Mouse (Mus musculus) heart, postnatal 0 days (tissue): ENCODE measurements around the gene Shisa3. TPM values are rescaled to one million over a fixed set of nuclear protein-coding genes. Genes with fewer than 3 reads are reported as not detected.

Experiments used
- ATAC-seq: fragments of 200-750 bp; cut with Nextera tagmentation; 2 replicates; pipeline ENCODE4 v1.8.0; 2017; ENCODE audit warnings: low read depth, moderate number of reproducible peaks, moderate library complexity; ENCODE audit not compliant: insufficient read depth
- DNase-seq: peaks from one replicate; pipeline ENCODE4 v3.0.0-alpha.2; 2016; ENCODE audit warnings: low spot score
- H3K27ac ChIP-seq: fragments of 300-500 bp; sonication (generic); 2 replicates; pipeline ENCODE4 v1.5.1; 2014; ENCODE audit warnings: low read depth, mild to moderate bottlenecking
- H3K27me3 ChIP-seq: fragments of 300-500 bp; sonication (generic); 2 replicates; pipeline ENCODE4 v1.6.1; 2014; ENCODE audit warnings: low read length, mixed read lengths; ENCODE audit not compliant: control insufficient read depth, insufficient read depth
- H3K36me3 ChIP-seq: fragments of 300-500 bp; sonication (generic); replicated peaks from 2 replicates; pipeline ENCODE4 v1.6.1; 2014; ENCODE audit warnings: low read length, mixed read lengths; ENCODE audit not compliant: control insufficient read depth, insufficient read depth
- H3K4me1 ChIP-seq: fragments of 300-500 bp; sonication (generic); 2 replicates; pipeline ENCODE4 v1.6.1; 2014; ENCODE audit warnings: antibody characterized with exemption; ENCODE audit not compliant: control insufficient read depth, insufficient read depth
- H3K4me2 ChIP-seq: fragments of 300-500 bp; sonication (generic); 2 replicates; pipeline ENCODE4 v1.6.1; 2014; ENCODE audit warnings: low read depth, mild to moderate bottlenecking, low read length, moderate library complexity
- H3K4me3 ChIP-seq: fragments of 300-500 bp; sonication (generic); 2 replicates; pipeline ENCODE4 v1.5.1; 2014; ENCODE audit warnings: low read depth, low read length
- H3K9ac ChIP-seq: fragments of 300-500 bp; sonication (generic); replicated peaks from 2 replicates; pipeline ENCODE4 v1.6.1; 2014; ENCODE audit warnings: low read depth, low read length, mixed read lengths
- H3K9me3 ChIP-seq: fragments of 300-500 bp; sonication (generic); replicated peaks from 2 replicates; pipeline ENCODE4 v1.6.1; 2016; ENCODE audit warnings: low read length; ENCODE audit not compliant: control insufficient read depth
- CTCF ChIP-seq: IDR thresholded peaks from 2 replicates; pipeline ENCODE4 v1.5.1; 2016; ENCODE audit warnings: antibody characterized with exemption, control low read depth, low read depth
- EP300 ChIP-seq: IDR thresholded peaks from 2 replicates; pipeline ENCODE4 v1.6.1; 2016; ENCODE audit warnings: antibody characterized with exemption, low read depth
- WGBS: fragments of 180-500 bp; shearing (Covaris S2); extraction: QIAGEN DNeasy Blood & Tissue Kit; methylation state at CpG from one replicate; pipeline ENCODE4 v1.1.7; 2014; 5-methylcytosine and 5-hydroxymethylcytosine counted together
- polyA plus RNA-seq: library from polyadenylated mRNA; unstranded; fragments of >200 nt; fragmentation: Nextera tagmentation; extraction: Ambion mirVana; gene quantifications from 2 replicates; pipeline ENCODE4 v1.2.1, GENCODE M21; 2015
- total RNA-seq: library from RNA; depleted of rRNA; stranded (reverse); fragments of >200 nt; gene quantifications from 2 replicates; pipeline ENCODE4 v1.2.3, GENCODE M21; 2014; ENCODE audit warnings: low replicate concordance

Gene Shisa3
- total and polyA plus RNA-seq, 2 experiments from 2014 or later = 0.67 to 4.3 TPM

DNA sequence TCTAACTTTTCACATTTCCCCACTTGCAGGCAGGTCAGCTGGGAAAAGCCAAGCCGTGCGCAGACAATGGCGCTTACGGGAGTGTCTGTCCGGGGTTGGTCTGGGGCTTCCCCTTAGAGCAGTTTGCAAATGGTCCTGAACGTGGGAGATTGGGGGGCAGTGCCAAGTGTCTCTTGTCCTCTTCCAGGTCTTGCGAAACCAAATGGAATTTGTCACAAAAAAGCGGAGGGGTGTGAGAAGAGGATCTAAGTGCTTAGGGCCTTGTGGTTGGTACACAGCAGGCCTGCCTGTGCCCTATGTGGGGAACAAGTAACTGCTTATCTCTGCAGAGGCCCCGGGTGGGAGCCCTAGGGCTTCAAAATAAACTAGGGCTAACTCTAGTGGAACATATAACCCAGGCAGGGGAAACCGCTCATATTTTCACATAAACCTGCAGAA is 26.2 kb downstream of the Shisa3 start:
- Histone ChIP-seq H3K4me3 (no peak overlapping the region), H3K4me1 (peaks cover 9% of the 10 kb centered on the region; the same call in 1 of the 2 replicates), H3K9ac (no peak overlapping the region), H3K9me3 (no peaks in the 10 kb centered on the region), H3K27me3 (no peaks in the 10 kb centered on the region), H3K4me2 (no peak overlapping the region), H3K27ac (no peak overlapping the region), H3K36me3 (no peaks in the 10 kb centered on the region)
- no peak for DNase-seq
- no peak for ATAC-seq
- WGBS = 36% methylated on average over 10 of the region's 10 CpGs
- TF ChIP-seq EP300 = no peak
- TF ChIP-seq CTCF = no peak

DNA sequence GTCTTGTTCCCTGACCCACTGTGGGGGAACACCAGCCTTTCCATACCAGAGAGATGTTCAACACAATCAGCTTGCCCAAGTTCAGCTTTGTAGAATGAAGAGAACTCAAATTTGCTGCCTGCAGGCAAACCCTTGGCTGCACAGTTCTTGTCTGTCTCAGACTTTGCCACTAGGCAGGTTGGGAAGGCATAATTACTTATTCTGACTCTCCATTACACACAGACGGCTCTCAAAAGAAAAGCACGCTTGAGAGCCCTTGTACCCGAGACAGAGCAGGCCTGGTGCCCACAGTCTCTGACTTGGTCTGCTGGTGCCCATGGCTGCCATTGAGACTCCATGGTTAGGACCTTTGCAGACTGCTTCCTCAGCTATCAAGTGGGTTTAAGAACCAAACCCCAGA is 26.7 kb downstream of the Shisa3 start:
- no peaks in the 10 kb centered on the region for H3K9me3 ChIP-seq
- no peak overlapping the region for H3K9ac ChIP-seq
- H3K36me3 ChIP-seq = no peaks in the 10 kb centered on the region
- peaks cover 9% of the 10 kb centered on the region; the same call in 1 of the 2 replicates for H3K4me1 ChIP-seq
- ATAC-seq (no peak), DNase-seq (no peak)
- H3K4me2 ChIP-seq = no peak overlapping the region
- 75% methylated on average over 3 of the region's 3 CpGs for WGBS
- TF ChIP-seq EP300 (no peak), CTCF (no peak)
- H3K4me3 ChIP-seq = no peak overlapping the region
- H3K27ac ChIP-seq = no peak overlapping the region
- H3K27me3 ChIP-seq = no peaks in the 10 kb centered on the region

DNA sequence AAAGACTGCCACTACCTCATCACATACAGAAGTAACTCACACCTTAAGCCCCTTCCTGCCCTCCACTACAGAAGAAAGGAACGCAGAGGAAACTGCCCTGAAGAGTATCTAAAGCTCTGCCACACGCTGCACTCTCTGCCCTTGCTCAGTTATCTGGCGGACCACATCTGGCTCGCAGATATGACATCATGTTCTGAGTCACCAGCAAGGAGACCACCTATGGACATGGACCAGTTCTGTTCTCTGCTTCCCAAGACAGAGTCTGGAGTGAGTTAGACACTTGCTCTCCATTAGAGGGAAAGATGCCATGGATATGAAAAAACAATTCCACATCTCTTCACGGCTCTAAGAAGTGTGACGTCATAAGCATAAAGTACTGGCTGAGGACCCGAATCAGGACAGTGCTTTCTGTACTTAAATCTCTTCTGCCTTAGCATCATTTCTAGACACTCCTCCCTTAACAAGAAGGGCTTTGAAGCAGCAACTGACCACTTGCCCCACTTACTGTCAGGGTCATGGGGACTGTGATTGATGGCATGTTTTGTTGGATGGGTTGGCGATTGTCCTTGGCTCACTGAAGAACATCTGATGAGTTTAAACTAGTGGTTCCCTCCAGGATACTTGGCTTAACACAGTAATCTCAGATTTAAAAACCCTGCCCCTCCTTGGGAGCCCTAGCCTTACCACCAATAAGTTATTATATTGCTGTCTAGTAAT is 33.1 kb downstream of the Shisa3 start:
- H3K9me3 ChIP-seq = no peaks in the 10 kb centered on the region
- WGBS = 66% methylated on average over 8 of the region's 8 CpGs
- TF ChIP-seq EP300 (no peak), CTCF (no peak)

DNA sequence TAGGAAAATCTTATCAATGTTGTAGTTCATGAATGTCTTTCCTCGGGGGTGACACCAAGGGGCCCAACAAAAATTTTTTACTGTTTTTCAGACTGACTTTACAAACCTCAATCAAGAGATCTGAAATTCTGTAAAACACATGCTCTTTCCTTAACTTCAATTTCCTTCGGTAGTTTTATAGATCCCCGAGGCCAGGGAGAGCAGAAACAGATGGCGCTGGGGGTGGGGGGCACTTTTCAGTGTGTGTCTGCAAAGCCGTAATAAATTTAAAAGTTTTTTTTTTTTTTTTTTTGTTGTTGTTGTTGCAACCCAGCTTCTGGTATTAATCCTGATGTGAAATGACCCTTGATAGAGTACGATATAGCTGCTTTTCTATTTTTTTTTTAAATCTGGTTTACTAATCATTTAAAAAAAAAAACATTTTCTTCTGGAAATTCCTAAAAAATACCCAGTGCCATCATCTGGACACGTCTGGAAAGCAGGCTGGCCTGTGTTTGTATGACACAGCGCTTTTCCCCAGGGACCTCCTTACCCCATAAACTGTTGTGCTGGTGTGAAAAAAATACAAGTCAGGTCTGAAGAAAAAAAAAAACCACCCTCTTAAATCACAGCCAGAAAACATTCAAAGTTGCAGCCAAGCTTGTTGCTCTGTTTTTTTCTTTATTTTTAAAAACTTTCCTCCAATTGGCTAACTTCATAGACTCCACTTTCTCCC is 33.9 kb downstream of the Shisa3 start:
- WGBS = 74% methylated on average over 8 of the region's 8 CpGs
- ATAC-seq = no peak
- TF ChIP-seq EP300 (no peak), CTCF (no peak)

More for the DNA sequence above, 33.1 kb downstream of the Shisa3 start:
- Histone ChIP-seq H3K36me3 (no peaks in the 10 kb centered on the region), H3K4me2 (no peak overlapping the region), H3K27ac (no peak overlapping the region), H3K9ac (no peak overlapping the region), H3K27me3 (no peaks in the 10 kb centered on the region), H3K4me3 (no peak overlapping the region), H3K4me1 (peaks cover 3% of the 10 kb centered on the region; the same call in 1 of the 2 replicates)
- DNase-seq = no peak
- ATAC-seq = no peak

DNA sequence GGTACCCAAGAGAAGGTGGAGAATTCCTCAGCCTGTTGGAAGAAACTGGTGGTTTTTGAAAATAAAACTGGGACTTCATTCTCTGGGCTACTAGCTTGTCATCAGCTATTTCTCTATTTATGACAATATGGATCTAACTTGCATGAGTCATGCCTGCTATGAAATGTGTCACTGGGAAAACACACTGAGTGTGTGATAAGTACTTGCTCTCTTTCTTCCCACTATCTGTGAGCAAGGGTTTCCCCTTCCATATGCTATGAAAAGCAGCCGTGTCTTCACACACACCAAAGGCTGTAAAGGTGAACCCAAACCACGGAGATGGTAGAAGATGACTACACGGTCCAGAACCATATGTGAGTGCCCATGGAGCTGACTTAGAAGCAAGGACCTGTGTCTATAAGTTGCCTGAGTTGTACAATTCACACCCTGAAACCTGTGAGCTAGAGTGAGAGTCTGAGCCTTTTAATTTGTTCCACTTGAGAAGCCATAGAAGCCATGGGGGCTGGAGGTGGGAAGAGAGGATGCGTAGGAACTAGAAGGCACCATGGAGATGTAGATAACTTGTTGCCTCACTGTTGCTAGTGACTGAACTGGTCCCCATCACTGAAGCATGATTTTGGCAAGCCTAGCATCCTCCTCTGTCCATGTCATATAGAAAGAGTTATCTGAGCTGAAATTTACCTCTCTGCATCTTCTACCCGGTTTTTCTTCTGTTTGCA is 36.0 kb downstream of the Shisa3 start:
- TF ChIP-seq CTCF (no peak), EP300 (no peak)
- H3K4me3 ChIP-seq = no peak overlapping the region
- H3K9me3 ChIP-seq = no peaks in the 10 kb centered on the region
- H3K9ac ChIP-seq = no peak overlapping the region
- H3K36me3 ChIP-seq = no peaks in the 10 kb centered on the region
- peaks cover 3% of the 10 kb centered on the region; the same call in 1 of the 2 replicates for H3K4me1 ChIP-seq
- no peak overlapping the region for H3K4me2 ChIP-seq
- no peaks in the 10 kb centered on the region for H3K27me3 ChIP-seq
- 76% methylated on average over 5 of the region's 5 CpGs for WGBS
- H3K27ac ChIP-seq = no peak overlapping the region
- DNase-seq = no peak
- no peak for ATAC-seq

More for the DNA sequence above, 33.9 kb downstream of the Shisa3 start:
- H3K9me3 ChIP-seq = no peaks in the 10 kb centered on the region
- H3K36me3 ChIP-seq = no peaks in the 10 kb centered on the region
- DNase-seq = no peak
- no peaks in the 10 kb centered on the region for H3K27me3 ChIP-seq
- H3K4me3 ChIP-seq = no peak overlapping the region
- peaks cover 3% of the 10 kb centered on the region; the same call in 1 of the 2 replicates for H3K4me1 ChIP-seq
- H3K9ac ChIP-seq = no peak overlapping the region
- no peak overlapping the region for H3K4me2 ChIP-seq
- no peak overlapping the region for H3K27ac ChIP-seq
